ENCODE assay signal across 8 mouse cellular contexts in the genomic region with DNA sequence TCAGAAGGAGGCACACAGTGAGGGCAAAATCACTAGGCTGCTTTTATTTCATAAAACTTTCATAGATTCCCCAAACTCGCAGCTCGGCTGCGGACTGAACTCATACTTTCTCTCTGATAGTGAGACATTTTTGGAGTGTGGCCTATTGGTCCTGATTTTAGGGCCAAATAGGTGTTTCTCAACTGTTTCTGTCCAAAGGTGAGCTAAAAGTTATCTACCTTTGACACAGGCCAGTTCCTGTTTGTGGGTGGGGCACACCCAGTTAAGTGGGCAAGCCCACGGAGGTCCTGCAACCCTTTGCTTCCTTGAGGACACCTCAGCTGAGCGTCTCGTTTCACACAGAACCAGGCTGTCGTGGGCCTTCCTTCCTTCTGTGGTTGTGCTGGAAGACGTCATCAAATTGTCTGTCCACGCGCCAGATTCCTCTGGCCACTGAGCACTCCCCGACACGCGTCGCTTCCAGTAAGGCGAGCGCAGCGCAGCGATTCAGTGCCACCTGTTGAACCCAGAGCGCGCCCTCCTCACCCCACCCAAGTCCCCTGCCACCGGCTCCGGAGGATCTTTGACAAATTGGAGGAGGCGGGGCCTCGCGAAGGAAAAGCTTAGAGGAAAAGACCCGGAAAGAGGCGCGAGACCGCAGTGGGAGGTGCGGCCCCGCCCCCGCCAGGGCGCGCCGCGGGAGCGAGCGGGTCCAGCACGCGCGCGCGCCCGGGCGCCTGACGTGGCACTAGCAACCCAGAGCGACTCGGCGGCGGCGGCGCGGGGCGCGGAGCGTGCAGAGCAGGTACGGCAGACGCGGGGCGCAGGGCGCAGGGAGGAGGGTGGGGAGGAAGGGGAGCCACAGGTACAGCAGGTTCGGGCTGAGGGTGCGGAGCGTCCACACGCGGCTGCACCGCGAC. TPM values are rescaled to one million over a fixed set of nuclear protein-coding genes. Genes with fewer than 3 reads are reported as not detected.
A peak's percentile ranks its signal among the peaks of the same experiment; 100 is the strongest.
DNase-seq lines count a peak whose midpoint lies in the region; ATAC-seq and TF ChIP-seq lines count a peak whose summit lies in the region.

A gene (plus strand): TSS at position 703 of the 899 bp plus-strand sequence.

- peak within 1 kb of the TSS; percentile 71 for H3K4me2 ChIP-seq in heart, embryonic 12.5 days
- peak within 1 kb of the TSS; percentile 84 for H3K4me2 ChIP-seq in kidney, postnatal 0 days (ENCODE audit: low read length)

- 3% methylated on average over 67 of the region's 68 CpGs for WGBS in heart, embryonic 12.5 days
- 3% methylated on average over 68 of the region's 68 CpGs for WGBS in kidney, postnatal 0 days
- WGBS in liver, adult 2 months: 1% methylated on average over 68 of the region's 68 CpGs

- H3K27me3 ChIP-seq in erythroblast, embryonic 14.5 days (ENCODE audit: control insufficient read depth): peaks cover 22% of the 10 kb centered on the region
- no peaks in the 10 kb centered on the region for H3K27me3 ChIP-seq in heart, embryonic 12.5 days (replicated peaks)
- H3K27me3 ChIP-seq in kidney, postnatal 0 days (ENCODE audit: insufficient read depth, low read length): no peaks in the 10 kb centered on the region
- H3K27me3 ChIP-seq in liver, adult 2 months (ENCODE audit: control insufficient read depth, insufficient read depth, low read length): no peaks in the 10 kb centered on the region

- no peak for TF ChIP-seq CTCF in kidney, postnatal 0 days (IDR thresholded peaks at IDR 0.05; ENCODE audit: low read depth)
- no peak for TF ChIP-seq CTCF in liver, adult 2 months (IDR thresholded peaks at IDR 0.05; ENCODE audit: low read depth, low read length)

- TF ChIP-seq POLR2A in liver, adult 2 months (IDR thresholded peaks at IDR 0.05; ENCODE audit: extremely low read depth, insufficient read depth, low read length): peak; percentile 75

- H3K27ac ChIP-seq in heart, embryonic 12.5 days (ENCODE audit: poor library complexity, severe bottlenecking): peak within 1 kb of the TSS; percentile 85
- H3K27ac ChIP-seq in kidney, postnatal 0 days: peak within 1 kb of the TSS; percentile 27
- peak within 1 kb of the TSS; percentile 95 for H3K27ac ChIP-seq in liver, adult 2 months (replicated peaks; ENCODE audit: insufficient read depth, low read depth, low read length)

- peak; percentile 87 for ATAC-seq in heart, embryonic 12.5 days (ENCODE audit: insufficient number of reproducible peaks, low FRiP score)
- ATAC-seq in kidney, postnatal 0 days (replicated peaks; ENCODE audit: low FRiP score, low read depth): peak; percentile 91
- peak; percentile 80 for ATAC-seq in monocyte, adult 5-6 weeks (replicated peaks; ENCODE audit: insufficient number of reproducible peaks, low FRiP score, low TSS enrichment, poor library complexity, severe bottlenecking)

- H3K9me3 ChIP-seq in erythroblast, embryonic 14.5 days (ENCODE audit: control insufficient read depth, low read length): no peaks in the 10 kb centered on the region
- H3K9me3 ChIP-seq in heart, embryonic 12.5 days (replicated peaks): peaks cover 3% of the 10 kb centered on the region; the same call in 1 of the 2 replicates
- H3K9me3 ChIP-seq in kidney, postnatal 0 days (replicated peaks; ENCODE audit: low read length): no peaks in the 10 kb centered on the region

- peaks cover 19% of the 10 kb centered on the region for H3K79me2 ChIP-seq in liver, adult 2 months (ENCODE audit: control insufficient read depth, insufficient read depth, low read length)

- H3K36me3 ChIP-seq in erythroblast, embryonic 14.5 days (ENCODE audit: control insufficient read depth): no peaks in the 10 kb centered on the region; the same call in 1 of the 2 replicates
- H3K36me3 ChIP-seq in heart, embryonic 12.5 days: peaks cover 25% of the 10 kb centered on the region
- H3K36me3 ChIP-seq in kidney, postnatal 0 days (ENCODE audit: insufficient read depth, low read length): peaks cover 9% of the 10 kb centered on the region
- H3K36me3 ChIP-seq in liver, adult 2 months (ENCODE audit: control insufficient read depth, insufficient read depth, low read length): peaks cover 22% of the 10 kb centered on the region

- H3K4me3 ChIP-seq in erythroblast, embryonic 14.5 days (replicated peaks): peak within 1 kb of the TSS; percentile 63
- peak within 1 kb of the TSS; percentile 65 for H3K4me3 ChIP-seq in heart, embryonic 12.5 days
- H3K4me3 ChIP-seq in kidney, postnatal 0 days (replicated peaks; ENCODE audit: low read depth, low read length): peak within 1 kb of the TSS; percentile 50
- H3K4me3 ChIP-seq in liver, adult 2 months (ENCODE audit: insufficient read depth, low read depth, low read length): peak within 1 kb of the TSS; percentile 88

- peak within 1 kb of the TSS; percentile 89 for H3K9ac ChIP-seq in heart, embryonic 12.5 days
- peak within 1 kb of the TSS; percentile 54 for H3K9ac ChIP-seq in kidney, postnatal 0 days (ENCODE audit: low read depth, low read length)
- peak within 1 kb of the TSS; percentile 94 for H3K9ac ChIP-seq in liver, adult 2 months (ENCODE audit: low read depth, low read length)

- peak; percentile 74 to 80 for DNase-seq in B cell, adult 2 months
- peak; percentile 83 for DNase-seq in brain, adult 2 months (ENCODE audit: low read depth, low spot score)
- peak; percentile 86 for DNase-seq in kidney, postnatal 0 days (ENCODE audit: low spot score)
- DNase-seq in liver, adult 2 months (ENCODE audit: extremely low read depth, low read depth, low spot score): peak; percentile 91
- DNase-seq in spleen, postnatal 36 days (ENCODE audit: low spot score in 2 of 2): peak; percentile 76 to 79

- H3K4me1 ChIP-seq in erythroblast, embryonic 14.5 days (ENCODE audit: control insufficient read depth): peaks cover 5% of the 10 kb centered on the region; the same call in 1 of the 2 replicates
- peaks cover 20% of the 10 kb centered on the region for H3K4me1 ChIP-seq in heart, embryonic 12.5 days (replicated peaks)
- H3K4me1 ChIP-seq in kidney, postnatal 0 days (replicated peaks; ENCODE audit: insufficient read depth, low read length): 0 out of 2 replicates have a peak, but pooled peaks cover 4% of the 10 kb centered on the region
- peaks cover 8% of the 10 kb centered on the region for H3K4me1 ChIP-seq in liver, adult 2 months (ENCODE audit: control insufficient read depth, insufficient read depth, low read length)

RNA-seq across cellular contexts. Expression of the gene that starts here (rescaled TPM):
- polyA plus RNA-seq in erythroblast, embryonic 14.5 days (2012): 0.06 and 0.08 TPM in 2 replicates
- 77.5 and 79.4 TPM in 2 replicates for polyA plus RNA-seq in heart, embryonic 12.5 days (2016; fragmentation: Nextera tagmentation; extraction: Ambion mirVana)
- polyA plus RNA-seq in kidney, postnatal 0 days (2015; fragmentation: Nextera tagmentation; extraction: Ambion mirVana): 51.4 and 61.1 TPM in 2 replicates
- total RNA-seq in liver, adult 2 months (2014; rRNA removed): 46.4 and 56.7 TPM in 2 replicates
- polyA plus RNA-seq in liver, adult 2 months (2012; rRNA removed): 71.9 and 89.7 TPM in 2 replicates
- total RNA-seq in monocyte, adult 5-6 weeks (2017): 4.2 to 14.4 TPM (median 7.1 TPM) in 3 replicates

Comparison
In these comparisons a context has a peak if more than half of its experiments do, and no peak if none do; other contexts are left out.
1. Peak in every context shown above with its lines: DNase-seq, ATAC-seq, H3K4me3 ChIP-seq and H3K27ac ChIP-seq.
2. RNA of the gene that starts here (polyA plus RNA-seq): 71.9 to 89.7 TPM in liver, adult 2 months, 77.5 to 79.4 TPM in heart, embryonic 12.5 days and 51.4 to 61.1 TPM in kidney, postnatal 0 days; 0.06 to 0.08 TPM in erythroblast, embryonic 14.5 days; every median in the first group is over 10 times any median in the second.
3. H3K27ac ChIP-seq: peak in every context shown above with its lines; median percentile 95 in liver, adult 2 months; 85 in heart, embryonic 12.5 days; 27 in kidney, postnatal 0 days.